Mouse (Mus musculus) MEL (cell line): ENCODE measurements around the gene Hipk1.
"Not testable (repeated sequence)": the region's sequence is repeated elsewhere in the genome, so short reads cannot be mapped to it uniquely, and the experiment has no call there.

Experiments
- CTCF ChIP-seq, 3 experiments: IDR thresholded peaks in 2 of 3; conservative IDR thresholded peaks in 1 of 3; 2 replicates each; pipeline ENCODE4 v1.5.1; 2011 to 2012; ENCODE audit warnings: low read length in 3 of 3, low read depth in 2 of 3, mild to moderate bottlenecking in 2 of 3, improper control_type of control experiment in 1 of 3, inconsistent platforms in 1 of 3, mixed read lengths in 1 of 3, moderate library complexity in 1 of 3; ENCODE audit not compliant: control insufficient read depth in 1 of 3, insufficient read depth in 1 of 3, poor library complexity in 1 of 3, severe bottlenecking in 1 of 3
- E2F4 ChIP-seq: IDR thresholded peaks from 2 replicates; pipeline ENCODE4 v1.6.1; 2011; ENCODE audit warnings: low read depth, low read length, improper control_type of control experiment, borderline replicate concordance
- GABPA ChIP-seq: IDR thresholded peaks from 2 replicates; pipeline ENCODE4 v1.6.1; 2012; ENCODE audit warnings: low read depth, mild to moderate bottlenecking, inconsistent platforms, low read length, improper control_type of control experiment, moderate library complexity
- MEF2A ChIP-seq: IDR thresholded peaks from 2 replicates; pipeline ENCODE4 v1.6.1; 2014; ENCODE audit warnings: low read depth, mild to moderate bottlenecking, inconsistent platforms, low read length, improper control_type of control experiment; ENCODE audit not compliant: poor library complexity, insufficient replicate concordance, severe bottlenecking; ENCODE audit errors: extremely low read depth
- NRF1 ChIP-seq: IDR thresholded peaks from 2 replicates; pipeline ENCODE4 v1.6.1; 2014; ENCODE audit warnings: low read depth, mild to moderate bottlenecking, inconsistent platforms, low read length, improper control_type of control experiment, moderate library complexity; ENCODE audit not compliant: poor library complexity, insufficient read depth, severe bottlenecking
- POLR2A ChIP-seq, 2 experiments: IDR thresholded peaks; 2 replicates each; pipeline ENCODE4 v1.6.1; 2011 to 2012; ENCODE audit warnings: low read length in 2 of 2, mild to moderate bottlenecking in 2 of 2, control low read depth in 1 of 2, improper control_type of control experiment in 1 of 2, low read depth in 1 of 2, moderate library complexity in 1 of 2; ENCODE audit not compliant: control insufficient read depth in 1 of 2, insufficient read depth in 1 of 2, poor library complexity in 1 of 2
- SIN3A ChIP-seq: IDR thresholded peaks from 2 replicates; pipeline ENCODE4 v1.6.1; 2012; ENCODE audit warnings: low read length, improper control_type of control experiment, inconsistent platforms
- TAL1 ChIP-seq: IDR thresholded peaks from 2 replicates; pipeline ENCODE4 v1.6.1; 2012; ENCODE audit warnings: mild to moderate bottlenecking, inconsistent platforms, low read length, moderate library complexity, mixed read lengths

DNA sequence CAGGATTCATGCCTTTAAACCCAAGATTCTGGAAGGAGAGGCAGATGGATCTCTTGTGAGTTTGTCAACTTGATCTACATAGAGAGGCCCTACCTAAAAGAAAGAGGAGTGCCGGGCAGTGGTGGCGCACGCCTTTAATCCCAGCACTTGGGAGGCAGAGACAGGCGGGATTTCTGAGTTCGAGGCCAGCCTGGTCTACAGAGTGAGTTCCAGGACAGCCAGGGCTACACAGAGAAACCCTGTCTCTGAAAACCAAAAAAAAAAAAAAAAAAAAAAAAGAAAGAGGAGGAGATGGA is 696 bp upstream of the Hipk1 start:
- not testable (repeated sequence) for TF ChIP-seq CTCF (IDR thresholded peaks at IDR 0.05 in 2 of 3, conservative IDR thresholded peaks at IDR 0.05 in 1 of 3; ENCODE audit: control insufficient read depth in 1 of 3, insufficient read depth in 1 of 3, low read depth in 2 of 3, low read length in 3 of 3, poor library complexity in 1 of 3, severe bottlenecking in 1 of 3); MEF2A; TAL1; POLR2A (IDR thresholded peaks at IDR 0.05; ENCODE audit: control insufficient read depth in 1 of 2, insufficient read depth in 1 of 2, low read depth in 1 of 2, low read length in 2 of 2, poor library complexity in 1 of 2); GABPA; SIN3A; NRF1; E2F4
